Mouse (Mus musculus) retina, postnatal 7 days (tissue): Measurements from ENCODE around the gene Olfr1024.

Experiments used
- DNase-seq: peaks from one replicate; pipeline ENCODE4 v3.0.0-alpha.2; 2012; ENCODE audit warnings: low read depth, low spot score

Olfr1024 gene

GRCm38 (mm10) chr2:85904952-85905351 is at the start of gene Olfr1024:
Gene Olfr1024, minus strand, starts transcription at chr2:85905052.
- DNase-seq: no peak

DNA sequence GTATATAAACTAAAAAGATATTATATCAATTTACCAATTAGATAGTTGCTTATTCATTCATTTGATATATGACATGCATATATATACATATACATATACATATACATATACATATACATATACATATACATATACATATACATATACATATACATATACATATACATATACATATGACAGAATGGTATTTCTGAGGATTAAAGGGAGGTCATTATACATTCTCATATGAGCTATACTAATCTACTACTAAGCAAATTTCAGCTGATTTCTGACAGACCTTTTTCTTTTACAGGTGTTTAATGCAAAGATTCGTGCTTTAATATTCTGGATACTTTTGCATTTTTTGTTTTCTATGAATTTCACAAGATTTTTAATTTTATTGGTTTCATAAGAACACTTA is 45.3 kb upstream of the Olfr1024 start, which contains the start of gene Olfr1028:
Gene Olfr1028, plus strand, starts transcription at position 301 of the 400 bp plus-strand sequence.
- no peak for DNase-seq

- DNase-seq: no peak
These were observed 16.4 kb upstream of the Olfr1024 start, which contains the start of gene Olfr1026 for GRCm38 (mm10) chr2:85921258-85921657. Gene Olfr1026, plus strand, starts transcription at chr2:85921558.

- DNase-seq: no peak
These were observed 10.0 kb upstream of the Olfr1024 start, which contains the start of gene Olfr1025-ps1 for GRCm38 (mm10) chr2:85914893-85915292. Gene Olfr1025-ps1, plus strand, starts transcription at chr2:85915193.

GRCm38 (mm10) chr2:85913197-85913596 is 8.3 kb upstream of the Olfr1024 start:
- no peak for DNase-seq

- DNase-seq: no peak
These were observed 19.5 kb downstream of the Olfr1024 start, which contains the start of gene Olfr1023 for GRCm38 (mm10) chr2:85885340-85885739. Gene Olfr1023, plus strand, starts transcription at chr2:85885640.

DNA sequence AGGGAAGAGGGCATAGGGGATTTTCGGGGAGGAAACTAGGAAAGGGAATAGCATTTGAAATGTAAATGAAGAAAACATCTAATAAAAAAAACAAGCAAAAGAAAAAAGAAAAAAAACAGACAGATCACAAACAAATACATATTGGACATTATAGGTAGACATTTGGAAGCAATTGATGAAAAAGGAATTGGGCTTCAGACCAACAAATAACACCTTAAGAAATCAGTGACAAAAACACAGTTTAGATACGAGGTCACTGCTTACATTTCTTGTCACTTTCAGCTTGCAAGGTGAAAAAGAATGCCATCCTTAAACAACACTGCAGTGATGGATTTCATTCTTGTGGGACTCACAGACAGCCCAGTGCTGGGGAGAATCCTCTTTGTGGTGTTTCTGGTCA is 36.6 kb downstream of the Olfr1024 start, which contains the start of gene Olfr1022:
Gene Olfr1022, plus strand, starts transcription at position 301 of the 400 bp plus-strand sequence.
- no peak for DNase-seq
